Mouse (Mus musculus): ENCODE measurements around the gene Galnt17.
A peak's percentile ranks its signal among the peaks of the same experiment; 100 is the strongest.

Gene Galnt17

GRCm38 (mm10) chr5:131246591-131246990 is 61.7 kb downstream of the Galnt17 start:
- DNase-seq (ENCODE audit: low spot score in 2 of 2): no peak

- DNase-seq (ENCODE audit: low spot score in 2 of 2): no peak
Observed at GRCm38 (mm10) chr5:131241689-131242088, 66.6 kb downstream of the Galnt17 start.

- DNase-seq (ENCODE audit: low spot score in 2 of 2): no peak
Observed at GRCm38 (mm10) chr5:131239813-131240212, 68.5 kb downstream of the Galnt17 start.

GRCm38 (mm10) chr5:131236906-131237305 is 71.4 kb downstream of the Galnt17 start:
- DNase-seq (ENCODE audit: low spot score in 2 of 2): no peak

- DNase-seq (ENCODE audit: low spot score in 2 of 2): peak; percentile 18 to 37
Observed at GRCm38 (mm10) chr5:131233828-131234227, 74.5 kb downstream of the Galnt17 start.

- DNase-seq (ENCODE audit: low spot score in 2 of 2): peak; percentile 49 to 61
Observed at GRCm38 (mm10) chr5:131231060-131231459, 77.2 kb downstream of the Galnt17 start.

GRCm38 (mm10) chr5:131229744-131230143 is 78.6 kb downstream of the Galnt17 start:
- no peak for DNase-seq (ENCODE audit: low spot score in 2 of 2)

- DNase-seq (ENCODE audit: low spot score in 2 of 2): no peak
Observed at GRCm38 (mm10) chr5:131223416-131223815, 84.9 kb downstream of the Galnt17 start.

GRCm38 (mm10) chr5:131222498-131223244 is 85.6 kb downstream of the Galnt17 start:
- DNase-seq (ENCODE audit: low spot score in 2 of 2): no peak

GRCm38 (mm10) chr5:131218221-131218620 is 90.1 kb downstream of the Galnt17 start:
- no peak for DNase-seq (ENCODE audit: low spot score in 2 of 2)

- no peak for DNase-seq (ENCODE audit: low spot score in 2 of 2)
Observed at GRCm38 (mm10) chr5:131211618-131212017, 96.7 kb downstream of the Galnt17 start.

GRCm38 (mm10) chr5:131201146-131201545 is 107.2 kb downstream of the Galnt17 start:
- no peak for DNase-seq (ENCODE audit: low spot score in 2 of 2)

GRCm38 (mm10) chr5:131192311-131192710 is 116.0 kb downstream of the Galnt17 start:
- no peak for DNase-seq (ENCODE audit: low spot score in 2 of 2)

- DNase-seq (ENCODE audit: low spot score in 2 of 2): no peak
Observed at GRCm38 (mm10) chr5:131184566-131184965, 123.7 kb downstream of the Galnt17 start.

- peak; percentile 20 to 28 for DNase-seq (ENCODE audit: low spot score in 2 of 2)
Observed at GRCm38 (mm10) chr5:131181231-131181630, 127.1 kb downstream of the Galnt17 start.

- DNase-seq (ENCODE audit: low spot score in 2 of 2): no peak
Observed at GRCm38 (mm10) chr5:131180756-131181155, 127.5 kb downstream of the Galnt17 start.

- no peak for DNase-seq (ENCODE audit: low spot score in 2 of 2)
Observed at GRCm38 (mm10) chr5:131177851-131178250, 130.4 kb downstream of the Galnt17 start.

GRCm38 (mm10) chr5:131177168-131177567 is 131.1 kb downstream of the Galnt17 start:
- DNase-seq (ENCODE audit: low spot score in 2 of 2): no peak

GRCm38 (mm10) chr5:131169186-131169585 is 139.1 kb downstream of the Galnt17 start:
- DNase-seq (ENCODE audit: low spot score in 2 of 2): no peak

GRCm38 (mm10) chr5:131167366-131167765 is 140.9 kb downstream of the Galnt17 start:
- DNase-seq (ENCODE audit: low spot score in 2 of 2): no peak

- DNase-seq (ENCODE audit: low spot score in 2 of 2): no peak
Observed at GRCm38 (mm10) chr5:131165681-131166080, 142.6 kb downstream of the Galnt17 start.

- no peak for DNase-seq (ENCODE audit: low spot score in 2 of 2)
Observed at GRCm38 (mm10) chr5:131157866-131158265, 150.4 kb downstream of the Galnt17 start.

GRCm38 (mm10) chr5:131156323-131156722 is 152.0 kb downstream of the Galnt17 start:
- no peak for DNase-seq (ENCODE audit: low spot score in 2 of 2)

- no peak for DNase-seq (ENCODE audit: low spot score in 2 of 2)
Observed at GRCm38 (mm10) chr5:131142606-131143005, 165.7 kb downstream of the Galnt17 start.

Data from heart, adult 9 months (tissue).